Mouse (Mus musculus): ENCODE results near the gene Mrnip. TPM values are rescaled to one million over a fixed set of nuclear protein-coding genes. Genes with fewer than 3 reads are reported as not detected.

Gene Mrnip
- polyA plus RNA-seq, 1 experiment from 2014 or later = 16.2 TPM

- Histone ChIP-seq H3K4me1 (no peaks in the 10 kb centered on the region), H3K27me3 (no peaks in the 10 kb centered on the region), H3K9me3 (no peaks in the 10 kb centered on the region), H3K27ac (no peak overlapping the region), H3K4me2 (no peak overlapping the region), H3K4me3 (no peak overlapping the region), H3K36me3 (peaks cover 6% of the 10 kb centered on the region; the same call in 1 of the 2 replicates), H3K9ac (no peak overlapping the region)
- ATAC-seq (ENCODE audit: insufficient number of reproducible peaks, low FRiP score, low TSS enrichment, low read depth) = no peak
- WGBS = 77% methylated on average over 3 of the region's 3 CpGs
Observed at GRCm38 (mm10) chr11:50192278-50192677, 18.0 kb downstream of the Mrnip start.

DNA sequence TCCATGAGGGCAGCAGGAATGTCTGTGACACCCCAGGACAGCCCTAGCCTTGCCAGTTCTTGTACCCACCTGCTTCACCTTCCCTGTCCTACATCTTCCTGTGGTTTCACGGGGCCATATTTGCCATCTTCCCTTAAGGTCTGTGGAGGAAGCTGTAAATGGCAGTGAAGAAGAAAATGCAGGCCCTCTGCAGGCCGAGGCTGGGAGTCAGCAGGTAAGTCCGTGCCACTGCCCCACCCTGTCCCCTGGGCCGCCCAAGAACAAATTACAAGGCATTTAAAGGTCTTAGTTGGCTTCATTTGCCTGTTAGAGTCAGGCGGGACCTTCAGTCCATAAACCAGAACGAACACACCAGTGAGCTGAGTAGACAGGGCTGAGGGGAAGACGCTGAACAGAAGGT, 19.8 kb downstream of the Mrnip start:
- no peak overlapping the region for H3K9ac ChIP-seq

DNA sequence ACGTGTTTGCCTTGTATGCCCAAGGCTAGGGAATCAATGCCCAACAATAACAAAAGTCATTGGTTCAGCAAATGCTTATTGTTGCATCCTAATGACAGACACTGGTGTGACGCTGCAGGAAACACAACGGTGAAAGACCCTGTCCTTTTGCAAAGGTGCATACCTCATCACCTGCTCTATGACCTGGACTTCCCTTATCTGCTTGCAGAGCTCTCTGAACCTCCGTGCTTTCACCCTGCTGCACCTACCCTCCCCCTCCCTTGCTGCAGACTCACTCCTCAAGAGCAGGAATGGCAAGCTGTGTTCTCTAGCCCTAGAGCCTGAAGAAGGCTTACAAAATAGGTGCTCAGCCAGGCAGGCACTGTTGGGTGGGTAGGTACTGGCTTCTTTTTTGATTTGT, 20.5 kb downstream of the Mrnip start:
- H3K9me3 ChIP-seq = no peaks in the 10 kb centered on the region
- no peaks in the 10 kb centered on the region for H3K4me1 ChIP-seq
- H3K4me3 ChIP-seq = no peak overlapping the region
- ATAC-seq (ENCODE audit: insufficient number of reproducible peaks, low FRiP score, low TSS enrichment, low read depth) = no peak
- no peak overlapping the region for H3K27ac ChIP-seq
- no peaks in the 10 kb centered on the region for H3K27me3 ChIP-seq
- H3K36me3 ChIP-seq = peaks cover 28% of the 10 kb centered on the region
- H3K9ac ChIP-seq = no peak overlapping the region
- no peak overlapping the region for H3K4me2 ChIP-seq
- 86% methylated on average over 4 of the region's 4 CpGs for WGBS

More for the DNA sequence above, 19.8 kb downstream of the Mrnip start:
- no peak for ATAC-seq (ENCODE audit: insufficient number of reproducible peaks, low FRiP score, low TSS enrichment, low read depth)
- no peaks in the 10 kb centered on the region for H3K9me3 ChIP-seq
- H3K27me3 ChIP-seq = no peaks in the 10 kb centered on the region
- H3K27ac ChIP-seq = no peak overlapping the region
- no peak overlapping the region for H3K4me2 ChIP-seq
- H3K4me1 ChIP-seq = no peaks in the 10 kb centered on the region
- H3K4me3 ChIP-seq = no peak overlapping the region
- 62% methylated on average over 7 of the region's 7 CpGs for WGBS
- H3K36me3 ChIP-seq = peaks cover 21% of the 10 kb centered on the region

DNA sequence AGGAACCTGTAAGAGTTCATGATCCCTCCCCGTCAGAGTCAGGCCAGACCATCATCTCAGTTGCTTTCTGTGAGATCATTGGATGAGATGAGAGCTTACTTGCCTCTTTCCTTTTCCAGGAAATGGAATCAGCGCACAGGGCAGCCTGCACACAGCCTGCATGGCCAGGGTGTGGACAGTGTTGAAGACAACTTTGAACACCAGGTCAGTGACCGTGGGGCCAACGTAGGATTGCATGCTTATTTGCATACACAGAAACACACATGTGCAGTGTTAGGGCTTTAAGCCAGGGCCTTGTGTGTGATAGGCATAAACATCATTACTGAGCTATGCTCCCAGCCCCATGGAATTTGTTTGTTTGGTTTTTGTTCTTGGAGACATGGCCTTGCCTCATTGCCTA, 23.3 kb downstream of the Mrnip start:
- ATAC-seq (ENCODE audit: insufficient number of reproducible peaks, low FRiP score, low TSS enrichment, low read depth) = no peak
- H3K9ac ChIP-seq = no peak overlapping the region
- WGBS = 83% methylated on average over 4 of the region's 4 CpGs

DNA sequence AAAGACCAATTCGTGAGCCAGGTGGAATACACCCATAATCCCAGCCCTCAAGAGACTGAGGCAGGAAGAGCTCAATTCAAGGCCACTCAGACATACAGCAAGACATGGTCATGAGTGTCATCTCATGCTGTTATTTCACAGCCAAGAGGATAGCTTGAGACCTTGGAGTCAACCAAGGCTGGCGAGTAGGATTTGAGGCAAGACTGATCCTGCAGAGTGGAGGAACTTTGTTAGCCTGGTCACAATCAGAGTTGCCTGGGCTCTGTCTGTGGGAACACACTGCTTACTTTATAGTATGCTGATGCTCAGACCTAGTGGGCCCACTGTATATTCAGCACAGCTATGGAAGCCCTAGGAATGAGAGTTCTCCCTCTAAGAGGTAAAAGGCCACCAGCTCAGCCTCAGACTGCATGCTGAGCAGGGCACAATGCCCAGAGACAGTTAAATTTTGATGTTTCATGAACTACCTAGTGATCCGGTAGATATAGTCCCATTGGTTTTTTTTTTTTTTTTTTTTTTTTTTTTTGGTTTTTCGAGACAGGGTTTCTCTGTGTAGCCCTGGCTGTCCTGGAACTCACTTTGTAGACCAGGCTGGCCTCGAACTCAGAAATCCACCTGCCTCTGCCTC, 24.1 kb downstream of the Mrnip start:
- no peaks in the 10 kb centered on the region for H3K9me3 ChIP-seq
- H3K4me1 ChIP-seq = no peaks in the 10 kb centered on the region
- H3K4me3 ChIP-seq = no peak overlapping the region
- H3K27ac ChIP-seq = no peak overlapping the region
- H3K36me3 ChIP-seq = peaks cover 63% of the 10 kb centered on the region
- H3K9ac ChIP-seq = no peak overlapping the region
- 85% methylated on average over 4 of the region's 5 CpGs for WGBS
- H3K27me3 ChIP-seq = no peaks in the 10 kb centered on the region
- H3K4me2 ChIP-seq = no peak overlapping the region
- ATAC-seq (ENCODE audit: insufficient number of reproducible peaks, low FRiP score, low TSS enrichment, low read depth) = no peak

More for the DNA sequence above, 23.3 kb downstream of the Mrnip start:
- H3K4me3 ChIP-seq = no peak overlapping the region
- H3K27ac ChIP-seq = no peak overlapping the region
- H3K9me3 ChIP-seq = no peaks in the 10 kb centered on the region
- H3K4me2 ChIP-seq = no peak overlapping the region
- no peaks in the 10 kb centered on the region for H3K27me3 ChIP-seq
- no peaks in the 10 kb centered on the region for H3K4me1 ChIP-seq
- H3K36me3 ChIP-seq = peaks cover 55% of the 10 kb centered on the region

GRCm38 (mm10) chr11:50198916-50199315, 24.7 kb downstream of the Mrnip start:
- peaks cover 67% of the 10 kb centered on the region for H3K36me3 ChIP-seq
- H3K9me3 ChIP-seq = no peaks in the 10 kb centered on the region
- H3K4me3 ChIP-seq = no peak overlapping the region
- no peak overlapping the region for H3K4me2 ChIP-seq
- no peak overlapping the region for H3K27ac ChIP-seq
- H3K4me1 ChIP-seq = no peaks in the 10 kb centered on the region
- no peak for ATAC-seq (ENCODE audit: insufficient number of reproducible peaks, low FRiP score, low TSS enrichment, low read depth)
- WGBS = 91% methylated on average over 2 of the region's 2 CpGs
- no peaks in the 10 kb centered on the region for H3K27me3 ChIP-seq
- H3K9ac ChIP-seq = no peak overlapping the region

GRCm38 (mm10) chr11:50200613-50201012, 26.4 kb downstream of the Mrnip start:
- Histone ChIP-seq H3K9ac (no peak overlapping the region), H3K27ac (no peak overlapping the region), H3K36me3 (peaks cover 84% of the 10 kb centered on the region), H3K4me3 (no peak overlapping the region), H3K4me1 (no peaks in the 10 kb centered on the region), H3K27me3 (no peaks in the 10 kb centered on the region), H3K9me3 (no peaks in the 10 kb centered on the region), H3K4me2 (no peak overlapping the region)
- WGBS = 73% methylated on average over 8 of the region's 8 CpGs
- ATAC-seq (ENCODE audit: insufficient number of reproducible peaks, low FRiP score, low TSS enrichment, low read depth) = no peak

DNA sequence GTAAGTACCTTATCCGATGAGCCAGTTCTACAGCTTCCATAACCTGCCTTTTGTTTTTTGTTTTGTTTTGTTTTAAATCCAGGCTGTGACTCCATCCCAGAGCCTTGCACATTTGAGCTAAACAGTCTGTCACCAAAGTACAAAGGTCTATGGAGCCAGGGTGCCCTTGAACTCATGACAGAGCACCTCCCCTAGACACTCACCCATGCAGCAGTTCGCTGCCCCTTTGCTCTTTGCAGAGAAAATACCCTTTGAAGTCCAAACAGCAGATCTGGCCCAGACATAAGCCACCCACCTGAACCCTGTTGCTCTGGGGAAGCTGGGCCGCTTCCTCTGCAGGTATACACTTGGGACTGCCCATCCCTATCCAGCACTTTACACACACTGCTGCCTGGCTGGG, 27.3 kb downstream of the Mrnip start:
- Histone ChIP-seq H3K27ac (no peak overlapping the region), H3K4me1 (no peaks in the 10 kb centered on the region), H3K36me3 (peaks cover 94% of the 10 kb centered on the region), H3K4me3 (no peak overlapping the region), H3K9me3 (no peaks in the 10 kb centered on the region), H3K4me2 (no peak overlapping the region), H3K27me3 (no peaks in the 10 kb centered on the region), H3K9ac (no peak overlapping the region)
- 87% methylated on average over 3 of the region's 3 CpGs for WGBS
- no peak for ATAC-seq (ENCODE audit: insufficient number of reproducible peaks, low FRiP score, low TSS enrichment, low read depth)

DNA sequence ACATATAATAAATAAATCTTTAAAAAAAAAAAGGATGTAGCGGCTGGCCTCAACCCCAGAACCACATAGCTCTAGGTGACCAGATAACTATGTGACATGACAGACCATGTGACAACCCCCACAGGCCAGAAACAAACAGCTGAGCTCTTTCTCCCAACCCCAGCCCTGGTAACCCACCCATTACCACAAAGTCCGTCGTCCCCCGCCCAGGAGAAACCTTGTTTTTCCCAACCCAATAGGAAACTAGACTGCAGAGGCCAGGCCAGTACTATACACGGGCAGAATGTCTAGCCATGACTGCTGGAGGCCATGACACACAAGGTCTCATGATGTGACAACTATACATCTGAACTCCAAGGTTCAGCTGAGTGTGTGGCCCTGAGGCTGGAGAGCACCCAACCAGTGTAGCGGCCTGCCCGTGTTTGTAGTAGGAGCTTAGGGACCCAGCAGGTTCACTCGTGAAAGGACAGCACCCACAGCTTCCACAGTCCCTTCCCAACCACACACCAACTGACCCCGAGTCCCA, 29.1 kb downstream of the Mrnip start:
- Histone ChIP-seq H3K27ac (no peak overlapping the region), H3K9me3 (no peaks in the 10 kb centered on the region), H3K36me3 (peaks cover 93% of the 10 kb centered on the region), H3K27me3 (no peaks in the 10 kb centered on the region), H3K4me1 (no peaks in the 10 kb centered on the region; the same call in 1 of the 2 replicates), H3K4me3 (no peak overlapping the region), H3K9ac (no peak overlapping the region), H3K4me2 (no peak overlapping the region)
- no peak for ATAC-seq (ENCODE audit: insufficient number of reproducible peaks, low FRiP score, low TSS enrichment, low read depth)
- 91% methylated on average over 9 of the region's 9 CpGs for WGBS

DNA sequence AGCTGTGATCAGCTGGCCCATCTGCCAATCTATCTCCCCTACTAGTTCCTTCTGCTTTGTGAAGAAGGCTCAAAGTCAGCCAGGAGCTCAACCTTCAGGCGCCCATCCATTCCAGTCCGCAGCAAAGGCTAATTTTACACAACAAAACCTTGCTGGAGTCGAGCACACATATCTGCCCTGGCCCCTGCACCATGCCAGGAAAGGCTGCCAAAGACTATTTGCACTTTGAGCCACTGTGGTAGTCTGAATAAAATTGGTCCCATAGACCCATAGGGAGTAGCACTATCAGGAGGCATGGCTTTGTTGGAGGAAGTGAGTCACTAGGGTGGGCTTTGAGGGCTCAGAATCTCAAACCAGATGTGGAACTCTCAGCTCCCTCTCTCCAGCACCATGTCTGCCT, 31.2 kb downstream of the Mrnip start:
- Histone ChIP-seq H3K4me1 (peaks cover 8% of the 10 kb centered on the region), H3K36me3 (peaks cover 75% of the 10 kb centered on the region), H3K27me3 (no peaks in the 10 kb centered on the region), H3K4me3 (no peak overlapping the region), H3K9ac (no peak overlapping the region), H3K4me2 (no peak overlapping the region), H3K9me3 (no peaks in the 10 kb centered on the region), H3K27ac (no peak overlapping the region)
- no peak for ATAC-seq (ENCODE audit: insufficient number of reproducible peaks, low FRiP score, low TSS enrichment, low read depth)
- 80% methylated on average over 3 of the region's 3 CpGs for WGBS

DNA sequence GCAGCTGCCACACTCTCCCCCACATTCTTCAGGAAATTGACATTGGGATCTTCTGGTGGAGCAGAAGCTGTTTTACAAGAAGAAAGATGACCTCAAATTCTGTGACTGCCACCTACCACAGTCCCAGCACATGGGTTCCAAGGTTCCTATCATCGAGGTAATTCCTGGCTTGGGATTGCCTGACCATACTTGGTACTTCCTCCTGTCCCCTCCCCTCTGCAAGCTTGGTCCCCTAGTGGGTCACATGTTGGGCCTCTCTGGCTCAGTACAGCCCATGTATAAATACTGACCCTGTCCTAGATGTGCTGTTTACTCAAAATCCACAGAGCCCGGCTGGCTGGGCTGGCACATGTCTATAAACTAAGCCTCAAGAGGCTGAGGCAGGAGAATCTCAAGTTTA, 31.8 kb downstream of the Mrnip start:
- WGBS = 87% methylated on average over 2 of the region's 2 CpGs
- peaks cover 11% of the 10 kb centered on the region for H3K4me1 ChIP-seq
- H3K36me3 ChIP-seq = peaks cover 69% of the 10 kb centered on the region
- no peak overlapping the region for H3K27ac ChIP-seq
- no peak for ATAC-seq (ENCODE audit: insufficient number of reproducible peaks, low FRiP score, low TSS enrichment, low read depth)
- H3K4me3 ChIP-seq = no peak overlapping the region
- H3K9ac ChIP-seq = no peak overlapping the region
- H3K9me3 ChIP-seq = no peaks in the 10 kb centered on the region
- H3K4me2 ChIP-seq = no peak overlapping the region
- no peaks in the 10 kb centered on the region for H3K27me3 ChIP-seq

DNA sequence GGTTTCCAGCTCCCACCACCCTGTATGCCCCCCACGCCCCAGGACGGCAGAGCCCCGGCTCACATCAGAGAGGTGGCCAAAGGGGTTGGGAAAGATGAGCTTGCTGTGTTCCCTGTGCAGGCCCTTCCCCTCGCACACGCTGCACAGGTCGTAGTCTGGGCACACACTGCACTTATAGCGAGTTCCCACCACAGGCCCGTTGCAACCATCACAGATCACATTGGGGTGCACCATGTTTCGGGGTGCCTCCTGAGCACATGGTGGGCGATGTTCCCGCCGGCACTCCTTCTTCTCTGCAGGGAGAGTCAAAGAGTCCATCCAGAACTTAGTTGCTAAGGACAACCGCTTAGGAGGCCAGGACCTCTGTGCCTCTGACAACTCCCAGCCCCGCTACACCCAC, 33.1 kb downstream of the Mrnip start:
- Histone ChIP-seq H3K4me3 (no peak overlapping the region), H3K9me3 (no peaks in the 10 kb centered on the region), H3K4me1 (peaks cover 15% of the 10 kb centered on the region), H3K27ac (no peak overlapping the region), H3K27me3 (no peaks in the 10 kb centered on the region), H3K36me3 (peaks cover 56% of the 10 kb centered on the region), H3K9ac (no peak overlapping the region), H3K4me2 (no peak overlapping the region)
- WGBS = 94% methylated on average over 14 of the region's 14 CpGs
- no peak for ATAC-seq (ENCODE audit: insufficient number of reproducible peaks, low FRiP score, low TSS enrichment, low read depth)

DNA sequence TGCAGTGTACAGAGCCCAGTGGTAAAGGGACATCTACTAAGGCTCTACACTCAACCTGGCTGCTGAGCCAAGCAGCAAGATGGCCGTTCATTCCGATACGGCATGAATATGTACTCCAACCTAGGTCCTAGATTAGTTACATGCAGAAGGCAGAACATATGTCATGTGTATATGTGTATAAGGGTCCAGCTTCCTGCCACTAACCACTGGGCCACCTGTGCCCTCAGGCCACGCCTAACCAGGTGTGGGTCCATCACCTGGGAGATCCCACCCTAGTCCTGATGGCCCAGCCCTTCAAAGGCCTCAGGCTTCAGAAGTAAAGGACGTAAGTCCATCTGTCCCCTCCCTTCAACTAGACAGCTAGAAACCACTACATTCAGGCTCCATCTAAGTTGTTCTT, 33.8 kb downstream of the Mrnip start:
- H3K27ac ChIP-seq = no peak overlapping the region
- no peaks in the 10 kb centered on the region for H3K9me3 ChIP-seq
- no peak overlapping the region for H3K4me3 ChIP-seq
- peaks cover 49% of the 10 kb centered on the region for H3K36me3 ChIP-seq
- H3K4me1 ChIP-seq = peaks cover 15% of the 10 kb centered on the region
- H3K9ac ChIP-seq = no peak overlapping the region
- no peaks in the 10 kb centered on the region for H3K27me3 ChIP-seq
- no peak for ATAC-seq (ENCODE audit: insufficient number of reproducible peaks, low FRiP score, low TSS enrichment, low read depth)
- 93% methylated on average over 5 of the region's 5 CpGs for WGBS
- H3K4me2 ChIP-seq = no peak overlapping the region
